Mouse (Mus musculus): ENCODE results near the gene Mmp23.

DNA sequence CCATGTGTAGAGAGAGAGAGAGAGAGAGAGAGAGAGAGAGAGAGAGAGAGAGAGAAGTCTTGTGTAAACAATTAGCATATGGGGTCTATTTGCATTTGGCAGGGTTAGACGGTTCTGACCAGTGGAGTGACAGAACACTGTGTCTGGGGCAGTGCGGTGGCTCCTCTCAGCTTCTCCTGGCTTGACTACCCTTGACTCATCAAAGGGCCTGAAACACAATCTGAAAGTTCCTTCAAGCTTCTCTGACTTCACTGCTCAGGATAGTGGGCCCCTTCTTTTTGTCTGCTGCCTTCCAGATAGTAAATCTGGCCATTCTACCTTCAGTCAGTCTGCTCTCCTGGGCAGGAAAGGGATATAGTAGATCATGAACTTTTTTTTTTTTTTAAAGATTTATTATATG, 46.4 kb downstream of the Mmp23 start:
- TF ChIP-seq ZC3H11A (IDR thresholded peaks at IDR 0.05; ENCODE audit: borderline replicate concordance, low read depth, low read length) = no peak
- no peak for TF ChIP-seq CHD2 (IDR thresholded peaks at IDR 0.05; ENCODE audit: low read depth, low read length)
- TF ChIP-seq MAFK (IDR thresholded peaks at IDR 0.05; ENCODE audit: insufficient read depth, low read depth, low read length) = no peak
